Mouse (Mus musculus) kidney, embryonic 15.5 days (tissue): ENCODE results near the gene Neurod1. TPM values are rescaled to one million over a fixed set of nuclear protein-coding genes. Genes with fewer than 3 reads are reported as not detected.

ENCODE experiments used
- polyA plus RNA-seq: library from polyadenylated mRNA; unstranded; fragments of >200 nt; fragmentation: Nextera tagmentation; extraction: Ambion mirVana; gene quantifications from 2 replicates; pipeline ENCODE4 v1.2.1, GENCODE M21; 2015

The Neurod1 gene
- polyA plus RNA-seq, 1 experiment from 2014 or later, result 0.05 TPM

Other genes with a start within 250 kb of the Neurod1 start
- 4.9 and 5.5 TPM in 2 replicates for gene Itga4, start 201.3 kb downstream of the Neurod1 start, polyA plus RNA-seq
- gene Cerkl, start within 50 bp of the Neurod1 start, polyA plus RNA-seq, result 1.5 and 2.3 TPM in 2 replicates
- 18.5 and 19.4 TPM in 2 replicates for gene Itprid2, start 178.6 kb upstream of the Neurod1 start, polyA plus RNA-seq